ENCODE assay signal across 12 mouse cellular contexts in genomic region chrX:159677585-159678319, GRCm38 (mm10). TPM values are rescaled to one million over a fixed set of nuclear protein-coding genes. Genes with fewer than 3 reads are reported as not detected.
DNase-seq lines count a peak whose midpoint lies in the region; ATAC-seq and TF ChIP-seq lines count a peak whose summit lies in the region.
"Had no signal": no experiment of that assay in that cellular context is flagged by ENCODE, and none has a peak within 500 bp of the region (broad histone marks: within the 10 kb centered on the region; RNA-seq: fewer than 3 reads in every experiment).

No protein-coding gene starts in this region.

- no peak for TF ChIP-seq POLR2A in heart, adult 2 months (IDR thresholded peaks at IDR 0.05; ENCODE audit: insufficient read depth, low read depth, low read length)

- H3K79me2 ChIP-seq in heart, adult 2 months (replicated peaks; ENCODE audit: control insufficient read depth, insufficient read depth, low read length), result no peaks in the 10 kb centered on the region

- no peak for DNase-seq in heart, adult 2 months
- DNase-seq in B cell, adult 2 months, result peak; percentile 46 to 48
- DNase-seq in T-cell, adult 2 months (ENCODE audit: low spot score), result peak; percentile 72
- peak; percentile 77 for DNase-seq in naive thymus-derived CD4-positive, alpha-beta T cell, adult 2 months (ENCODE audit: low read depth)
- DNase-seq in cerebellum, adult 11 months, result no peak
- DNase-seq in spleen, adult 12 weeks (ENCODE audit: low spot score), result no peak
- no peak for DNase-seq in heart, embryonic 10.5 days (ENCODE audit: low spot score)
- DNase-seq: cerebellum, adult 9-11 months; heart, postnatal 10 days had no signal

- no peak overlapping the region for H3K9ac ChIP-seq in heart, adult 2 months (ENCODE audit: low read depth, low read length)
- no peak overlapping the region for H3K9ac ChIP-seq in heart, embryonic 12.5 days
- H3K9ac ChIP-seq: liver, embryonic 15.5 days had no signal

- no peaks in the 10 kb centered on the region for H3K9me3 ChIP-seq in heart, embryonic 12.5 days (replicated peaks)
- H3K9me3 ChIP-seq in heart, embryonic 10.5 days, result no peaks in the 10 kb centered on the region
- H3K9me3 ChIP-seq: liver, embryonic 15.5 days had no signal

- no peaks in the 10 kb centered on the region for H3K27me3 ChIP-seq in heart, adult 2 months (ENCODE audit: control insufficient read depth, insufficient read depth, low read length)
- H3K27me3 ChIP-seq in heart, embryonic 12.5 days (replicated peaks), result no peaks in the 10 kb centered on the region
- no peaks in the 10 kb centered on the region; the same call in 1 of the 2 replicates for H3K27me3 ChIP-seq in heart, embryonic 10.5 days (ENCODE audit: insufficient read depth, poor library complexity, severe bottlenecking)
- H3K27me3 ChIP-seq: liver, embryonic 15.5 days had no signal

- no peaks in the 10 kb centered on the region for H3K4me1 ChIP-seq in heart, adult 2 months (ENCODE audit: control insufficient read depth, insufficient read depth, low read length)
- H3K4me1 ChIP-seq in heart, embryonic 12.5 days (replicated peaks), result no peaks in the 10 kb centered on the region
- H3K4me1 ChIP-seq in heart, embryonic 10.5 days, result no peaks in the 10 kb centered on the region

- no peak overlapping the region for H3K4me3 ChIP-seq in heart, adult 2 months
- no peak overlapping the region for H3K4me3 ChIP-seq in heart, embryonic 12.5 days
- no peak overlapping the region for H3K4me3 ChIP-seq in heart, embryonic 10.5 days
- H3K4me3 ChIP-seq: liver, embryonic 15.5 days had no signal

- H3K27ac ChIP-seq in heart, adult 2 months, result no peak overlapping the region
- H3K27ac ChIP-seq in heart, embryonic 12.5 days (ENCODE audit: poor library complexity, severe bottlenecking), result no peak overlapping the region
- no peak overlapping the region for H3K27ac ChIP-seq in heart, embryonic 10.5 days
- H3K27ac ChIP-seq: liver, embryonic 15.5 days had no signal

- TF ChIP-seq CTCF in heart, adult 2 months (IDR thresholded peaks at IDR 0.05), result 0 out of 2 replicates have a peak, but pooled peaks have one; percentile 20

- intact Hi-C loops in heart, adult 2 months (cut with DNase I), result no loop called here

- no peak for TF ChIP-seq EP300 in heart, adult 2 months (IDR thresholded peaks at IDR 0.05; ENCODE audit: insufficient read depth, low read depth, low read length)

- no peak overlapping the region for H3K4me2 ChIP-seq in heart, embryonic 12.5 days
- H3K4me2 ChIP-seq: liver, embryonic 15.5 days had no signal

- H3K36me3 ChIP-seq in heart, adult 2 months (ENCODE audit: control insufficient read depth, insufficient read depth, low read length), result no peaks in the 10 kb centered on the region
- no peaks in the 10 kb centered on the region for H3K36me3 ChIP-seq in heart, embryonic 12.5 days
- H3K36me3 ChIP-seq in heart, embryonic 10.5 days, result no peaks in the 10 kb centered on the region
- H3K36me3 ChIP-seq: liver, embryonic 15.5 days had no signal

- ATAC-seq in heart, embryonic 12.5 days (ENCODE audit: insufficient number of reproducible peaks, low FRiP score), result no peak
- ATAC-seq: forebrain, embryonic 14.5 days had no signal

- WGBS in heart, adult 2 months, result 49% methylated on average over 4 of the region's 4 CpGs
- WGBS in heart, embryonic 12.5 days, result 48% methylated on average over 4 of the region's 4 CpGs
- 47% methylated on average over 4 of the region's 4 CpGs for WGBS in heart, embryonic 10.5 days

RNA-seq across cellular contexts. Expression of gene Sh3kbp1, which starts 50.7 kb away (rescaled TPM):
- 100 to 1,000 TPM; 105 to 132 TPM for total RNA-seq in heart, adult 2 months (2021)
- polyA plus RNA-seq in heart, adult 2 months (2012; rRNA removed), result 149 and 222 TPM in 2 replicates
- polyA plus RNA-seq in heart, embryonic 12.5 days (2016; fragmentation: Nextera tagmentation; extraction: Ambion mirVana), result 85.3 and 92.7 TPM in 2 replicates
- 54.1 and 80.8 TPM in 2 replicates for polyA plus RNA-seq in heart, embryonic 10.5 days (2016; fragmentation: Nextera tagmentation; extraction: Ambion mirVana)

Comparison
In these comparisons a context has a peak if more than half of its experiments do, and no peak if none do; other contexts are left out.
1. DNase-seq: peak in B cell, adult 2 months (2 of 2), T-cell, adult 2 months (single experiment) and naive thymus-derived CD4-positive, alpha-beta T cell, adult 2 months (single experiment); none in heart, adult 2 months (0 of 2), cerebellum, adult 11 months (single experiment), spleen, adult 12 weeks (single experiment) and heart, embryonic 10.5 days (single experiment).